Mouse (Mus musculus) heart, adult 2 months (tissue): ENCODE results near the gene Ptprn2. TPM values are rescaled to one million over a fixed set of nuclear protein-coding genes. Genes with fewer than 3 reads are reported as not detected.
A peak's percentile ranks its signal among the peaks of the same experiment; 100 is the strongest.

Source experiments
- DNase-seq, 2 experiments: peaks; one replicate each; pipeline ENCODE4 v3.0.0; 2021
- H3K27ac ChIP-seq: fragments of 200-600 bp; 2 replicates; pipeline ENCODE4 v1.8.1; 2022
- H3K27me3 ChIP-seq: fragments of 200-500 bp; 2 replicates; pipeline ENCODE4 v1.6.1; 2012; ENCODE audit warnings: mild to moderate bottlenecking, low read length, inconsistent platforms, mixed read lengths; ENCODE audit not compliant: control insufficient read depth, insufficient read depth
- H3K36me3 ChIP-seq: fragments of 200-500 bp; 2 replicates; pipeline ENCODE4 v1.6.1; 2012; ENCODE audit warnings: low read length, inconsistent platforms; ENCODE audit not compliant: control insufficient read depth, insufficient read depth
- H3K4me1 ChIP-seq: fragments of 200-500 bp; 2 replicates; pipeline ENCODE4 v1.6.1; 2011; ENCODE audit warnings: low read length; ENCODE audit not compliant: control insufficient read depth, insufficient read depth
- H3K4me3 ChIP-seq: fragments of 200-600 bp; 2 replicates; pipeline ENCODE4 v1.8.1; 2022
- H3K79me2 ChIP-seq: fragments of 200-500 bp; replicated peaks from 2 replicates; pipeline ENCODE4 v1.6.1; 2012; ENCODE audit warnings: mild to moderate bottlenecking, inconsistent platforms, low read length, moderate library complexity, mixed read lengths; ENCODE audit not compliant: control insufficient read depth, insufficient read depth
- H3K9ac ChIP-seq: fragments of 200-500 bp; 2 replicates; pipeline ENCODE4 v1.6.1; 2012; ENCODE audit warnings: low read depth, mild to moderate bottlenecking, control low read depth, inconsistent platforms, low read length, mixed read lengths
- CTCF ChIP-seq: fragments of 200-600 bp; IDR thresholded peaks from 2 replicates; pipeline ENCODE4 v1.8.1; 2022; ENCODE audit warnings: antibody characterized with exemption, mild to moderate bottlenecking, moderate library complexity
- EP300 ChIP-seq: fragments of 200-500 bp; IDR thresholded peaks from 2 replicates; pipeline ENCODE4 v1.6.1; 2011; ENCODE audit warnings: low read depth, low read length, control low read depth; ENCODE audit not compliant: insufficient read depth
- POLR2A ChIP-seq: fragments of 200-500 bp; IDR thresholded peaks from 2 replicates; pipeline ENCODE4 v1.6.1; 2011; ENCODE audit warnings: mild to moderate bottlenecking, low read depth, low read length, control low read depth; ENCODE audit not compliant: insufficient read depth
- WGBS: fragments of 180-500 bp; shearing (Covaris S2); methylation state at CpG from one replicate; pipeline ENCODE4 v1.1.7; 2018; 5-methylcytosine and 5-hydroxymethylcytosine counted together
- intact Hi-C: fragments of 180-260 bp; cut with DNase I; formaldehyde crosslinking; loops from one replicate; pipeline ENCODE4 v1.15.1; 2025
- polyA plus RNA-seq: library from polyadenylated mRNA; depleted of rRNA; stranded (reverse); fragments of >200 nt; gene quantifications from 2 replicates; pipeline ENCODE4 v1.2.3, GENCODE M21; 2012
- total RNA-seq, 2 experiments: library from RNA; stranded (reverse); gene quantifications; 2 replicates each; pipeline ENCODE4 v1.2.3; 2021

Gene Ptprn2
- total and polyA plus RNA-seq, 3 experiments, result 0.21 to 0.23 TPM; not detected in 1

DNA sequence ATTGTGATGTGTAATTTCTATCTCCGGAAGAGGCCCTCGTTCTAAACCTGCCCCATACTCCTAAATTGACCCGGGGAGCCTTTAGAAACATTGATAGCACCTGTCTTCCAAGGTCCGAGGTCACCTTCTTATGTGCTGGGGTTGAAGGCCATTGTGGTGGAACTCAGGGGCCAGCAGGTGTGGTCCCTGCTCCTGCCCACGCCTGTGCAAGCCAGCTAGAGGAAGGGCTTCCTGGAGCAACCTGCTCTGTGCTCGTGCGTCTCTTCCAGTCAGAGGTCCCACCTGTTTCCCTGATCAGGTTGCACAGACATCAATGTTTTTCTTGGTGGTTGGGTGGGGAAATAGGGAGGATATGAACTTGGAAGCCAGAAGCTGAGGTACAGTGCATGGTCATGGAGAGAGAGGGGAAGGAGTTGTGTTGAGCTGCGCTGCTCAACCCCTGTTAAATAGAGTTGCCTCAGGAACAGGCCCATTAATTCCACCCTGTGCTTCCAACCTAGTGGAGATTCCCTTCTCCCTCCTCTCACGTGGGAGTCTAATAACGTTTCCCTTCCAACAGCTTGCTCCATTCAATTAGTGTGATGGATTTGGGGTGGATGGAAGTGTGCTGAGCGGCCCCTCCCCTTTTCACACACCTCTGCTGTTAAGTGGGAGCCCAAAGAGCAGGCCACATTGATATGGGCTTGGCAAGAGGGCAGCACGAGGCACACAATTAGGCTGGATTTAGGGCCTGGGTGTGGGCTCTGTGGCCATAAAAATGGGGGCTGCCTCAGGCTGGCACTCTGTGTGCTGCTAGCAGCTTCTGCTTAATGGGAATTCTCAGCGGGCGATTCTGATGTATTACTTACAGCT lies 156.0 kb downstream of the Ptprn2 start:
- Histone ChIP-seq H3K9ac (no peak overlapping the region), H3K36me3 (no peaks in the 10 kb centered on the region), H3K4me3 (no peak overlapping the region), H3K4me1 (no peaks in the 10 kb centered on the region), H3K79me2 (no peaks in the 10 kb centered on the region), H3K27ac (no peak overlapping the region), H3K27me3 (no peaks in the 10 kb centered on the region)
- TF ChIP-seq CTCF (no peak), EP300 (no peak), POLR2A (no peak)
- intact Hi-C loops, result no loop called here
- DNase-seq, result no peak
- WGBS, result 25% methylated on average over 14 of the region's 14 CpGs

- Histone ChIP-seq H3K36me3 (no peaks in the 10 kb centered on the region), H3K9ac (no peak overlapping the region), H3K4me3 (no peak overlapping the region), H3K4me1 (no peaks in the 10 kb centered on the region), H3K27me3 (no peaks in the 10 kb centered on the region), H3K79me2 (no peaks in the 10 kb centered on the region), H3K27ac (no peak overlapping the region)
- DNase-seq, result no peak
- TF ChIP-seq EP300, result no peak
- intact Hi-C loops, result no loop called here
- WGBS, result 65% methylated on average over 4 of the region's 4 CpGs
Measured at GRCm38 (mm10) chr12:116642191-116642549, 156.7 kb downstream of the Ptprn2 start.

GRCm38 (mm10) chr12:116646771-116647170 lies 161.3 kb downstream of the Ptprn2 start:
- no peaks in the 10 kb centered on the region for H3K4me1 ChIP-seq
- no peaks in the 10 kb centered on the region for H3K27me3 ChIP-seq
- H3K36me3 ChIP-seq, result no peaks in the 10 kb centered on the region
- H3K9ac ChIP-seq, result no peak overlapping the region
- no peak overlapping the region for H3K27ac ChIP-seq
- H3K4me3 ChIP-seq, result no peak overlapping the region
- DNase-seq, result no peak
- H3K79me2 ChIP-seq, result no peaks in the 10 kb centered on the region
- intact Hi-C loops, result loop anchor here (5.0 kb wide), 1 partner anchor 706 kb away; no protein-coding TSS in a partner anchor
- TF ChIP-seq POLR2A (no peak), CTCF (peak; percentile 28; the same call in 1 of the 2 replicates)

GRCm38 (mm10) chr12:116648584-116649206 lies 163.2 kb downstream of the Ptprn2 start:
- intact Hi-C loops, result loop anchor here (5.0 kb wide), 1 partner anchor 704 kb away; no protein-coding TSS in a partner anchor
- no peak overlapping the region for H3K9ac ChIP-seq
- WGBS, result 58% methylated on average over 4 of the region's 4 CpGs

DNA sequence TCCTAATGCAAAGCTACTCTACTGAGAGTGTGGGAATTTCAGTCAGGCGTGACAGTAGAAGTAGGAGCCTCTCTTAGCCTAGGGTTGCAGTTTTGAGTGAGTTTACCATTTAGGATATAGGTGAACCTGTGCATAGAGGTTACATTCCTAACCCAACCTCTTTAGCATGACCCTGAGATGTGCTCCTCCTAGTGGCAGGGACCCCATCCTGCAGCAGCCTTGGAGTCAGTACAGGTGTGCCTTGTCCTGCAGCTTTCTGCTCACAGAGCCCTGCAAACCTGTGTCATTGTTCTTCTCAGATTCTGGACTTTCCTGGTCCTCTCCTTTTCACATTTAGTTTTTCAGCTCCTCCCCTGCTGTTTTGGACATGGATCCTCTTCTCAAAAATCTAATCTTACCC lies 168.2 kb downstream of the Ptprn2 start:
- H3K27ac ChIP-seq, result no peak overlapping the region
- no peak for DNase-seq
- no peaks in the 10 kb centered on the region for H3K79me2 ChIP-seq
- TF ChIP-seq CTCF (peak; percentile 29), POLR2A (no peak)
- intact Hi-C loops, result no loop called here
- whole genome bisulfite sequencing, result 56% methylated on average over 1 of the region's 1 CpGs
- no peaks in the 10 kb centered on the region for H3K4me1 ChIP-seq
- no peaks in the 10 kb centered on the region for H3K36me3 ChIP-seq
- no peaks in the 10 kb centered on the region for H3K27me3 ChIP-seq
- no peak overlapping the region for H3K4me3 ChIP-seq
- no peak overlapping the region for H3K9ac ChIP-seq

More at GRCm38 (mm10) chr12:116648584-116649206, 163.2 kb downstream of the Ptprn2 start:
- Histone ChIP-seq H3K36me3 (no peaks in the 10 kb centered on the region), H3K79me2 (no peaks in the 10 kb centered on the region), H3K4me3 (no peak overlapping the region), H3K27me3 (no peaks in the 10 kb centered on the region), H3K4me1 (no peaks in the 10 kb centered on the region), H3K27ac (no peak overlapping the region)
- TF ChIP-seq EP300, result no peak
- peak; percentile 43 for TF ChIP-seq CTCF
- no peak for TF ChIP-seq POLR2A
- no peak for DNase-seq

- no peak for TF ChIP-seq EP300
- TF ChIP-seq POLR2A, result no peak
- intact Hi-C loops, result no loop called here
- WGBS, result 14% methylated on average over 7 of the region's 7 CpGs
Measured at GRCm38 (mm10) chr12:116660076-116660475, 174.6 kb downstream of the Ptprn2 start.

More at GRCm38 (mm10) chr12:116660076-116660475, 174.6 kb downstream of the Ptprn2 start:
- Histone ChIP-seq H3K79me2 (no peaks in the 10 kb centered on the region), H3K4me1 (no peaks in the 10 kb centered on the region), H3K4me3 (no peak overlapping the region), H3K36me3 (no peaks in the 10 kb centered on the region), H3K9ac (no peak overlapping the region), H3K27ac (no peak overlapping the region), H3K27me3 (no peaks in the 10 kb centered on the region)
- DNase-seq, result no peak
